Mouse (Mus musculus) erythroblast, embryonic 14.5 days (primary cell): ENCODE data around the gene Vps8.

ENCODE experiments used
- GATA1 ChIP-seq: IDR thresholded peaks from 2 replicates; pipeline ENCODE4 v1.6.1; 2012; ENCODE audit warnings: low read length, inconsistent platforms, mixed read lengths
- TAL1 ChIP-seq: IDR thresholded peaks from 3 replicates; pipeline ENCODE4 v1.6.1; 2012; ENCODE audit warnings: low read length, inconsistent platforms, mixed read lengths

GRCm38 (mm10) chr16:21687406-21687805 lies 264.5 kb downstream of the Vps8 start:
- no peak for TF ChIP-seq TAL1
- no peak for TF ChIP-seq GATA1
